Mouse (Mus musculus) CH12.LX (cell line): ENCODE data around the gene Ncbp2. TPM values are rescaled to one million over a fixed set of nuclear protein-coding genes. Genes with fewer than 3 reads are reported as not detected.

ENCODE experiments used
- DNase-seq: peaks from one replicate; pipeline ENCODE4 v3.0.0-alpha.2; 2013; ENCODE audit errors: extremely low read depth
- H3K27ac ChIP-seq: 2 replicates; pipeline ENCODE4 v1.5.1; 2012; ENCODE audit warnings: low read depth, mild to moderate bottlenecking, control low read depth, moderate library complexity; ENCODE audit not compliant: insufficient read depth
- H3K27me3 ChIP-seq: replicated peaks from 2 replicates; pipeline ENCODE3; 2012; ENCODE audit warnings: inconsistent platforms
- H3K36me3 ChIP-seq, 2 experiments: replicated peaks in 1 of 2; 2 replicates each; pipeline versions ENCODE3 to v1.6.1; 2012; ENCODE audit warnings: inconsistent platforms in 1 of 2, low read length in 1 of 2, mild to moderate bottlenecking in 1 of 2, mixed read lengths in 1 of 2, moderate library complexity in 1 of 2; ENCODE audit not compliant: control insufficient read depth in 1 of 2, insufficient read depth in 1 of 2
- H3K4me1 ChIP-seq, 2 experiments: 2 replicates each; pipeline ENCODE4 v1.6.1; 2012; ENCODE audit warnings: inconsistent platforms in 1 of 2, moderate library complexity in 1 of 2; ENCODE audit not compliant: insufficient read depth in 2 of 2, control insufficient read depth in 1 of 2
- H3K4me2 ChIP-seq: 2 replicates; pipeline ENCODE4 v1.6.1; 2012; ENCODE audit warnings: low read depth, mild to moderate bottlenecking, control low read depth; ENCODE audit not compliant: poor library complexity, insufficient read depth, severe bottlenecking
- H3K4me3 ChIP-seq, 3 experiments: fragments of 150-350 bp in 1 of 3; sonication (generic) in 1 of 3; replicated peaks in 1 of 3; 2 replicates each; pipeline versions ENCODE3 to v1.5.1; 2011 to 2012; ENCODE audit warnings: low read depth in 2 of 3, low read length in 2 of 3, mild to moderate bottlenecking in 2 of 3, moderate library complexity in 2 of 3, control low read depth in 1 of 3, improper control_type of control experiment in 1 of 3, inconsistent platforms in 1 of 3, mixed read lengths in 1 of 3; ENCODE audit not compliant: poor library complexity in 1 of 3
- H3K79me2 ChIP-seq: replicated peaks from 2 replicates; pipeline ENCODE4 v1.6.1; 2012; ENCODE audit warnings: mild to moderate bottlenecking, moderate library complexity; ENCODE audit not compliant: control insufficient read depth, poor library complexity, insufficient read depth, severe bottlenecking; ENCODE audit errors: extremely low read depth
- H3K9ac ChIP-seq: 2 replicates; pipeline ENCODE4 v1.6.1; 2012; ENCODE audit warnings: low read depth, mild to moderate bottlenecking, control low read depth, moderate library complexity; ENCODE audit not compliant: insufficient read depth
- H3K9me3 ChIP-seq: replicated peaks from 2 replicates; pipeline ENCODE3; 2012; ENCODE audit warnings: low read length, inconsistent platforms, mixed read lengths
- BHLHE40 ChIP-seq: IDR thresholded peaks from 2 replicates; pipeline ENCODE4 v1.6.1; 2011; ENCODE audit warnings: mild to moderate bottlenecking, low read depth, low read length, improper control_type of control experiment
- CHD1 ChIP-seq: IDR thresholded peaks from 2 replicates; pipeline ENCODE4 v1.6.1; 2012; ENCODE audit warnings: low read depth, low read length, improper control_type of control experiment, inconsistent platforms
- CHD2 ChIP-seq: IDR thresholded peaks from 2 replicates; pipeline ENCODE4 v1.6.1; 2011; ENCODE audit warnings: low read length, improper control_type of control experiment
- CTCF ChIP-seq, 2 experiments: IDR thresholded peaks in 1 of 2; conservative IDR thresholded peaks in 1 of 2; 2 replicates each; pipeline ENCODE4 v1.5.1; 2011 to 2012; ENCODE audit warnings: low read depth in 2 of 2, low read length in 2 of 2, improper control_type of control experiment in 1 of 2, inconsistent platforms in 1 of 2, mild to moderate bottlenecking in 1 of 2, moderate library complexity in 1 of 2
- GABPA ChIP-seq: IDR thresholded peaks from 2 replicates; pipeline ENCODE4 v1.6.1; 2012; ENCODE audit warnings: low read depth, low read length, improper control_type of control experiment, inconsistent platforms; ENCODE audit not compliant: insufficient replicate concordance
- RCOR1 ChIP-seq: conservative IDR thresholded peaks from 2 replicates; pipeline ENCODE4 v1.6.1; 2012; ENCODE audit warnings: low read depth, mild to moderate bottlenecking, inconsistent platforms, low read length, improper control_type of control experiment
- dilution Hi-C: fragments of 300-500 bp; cut with MboI; formaldehyde crosslinking; loops from 2 replicates; pipeline ENCODE4 v1.14.3; 2020; ENCODE audit warnings: low sequenced_read_pairs; ENCODE audit not compliant: extremely low pct_unique_long_range_greater_than_20kb, extremely low pct_ligation_motif_present
- in situ Hi-C: fragments of 300-500 bp; cut with MboI; formaldehyde crosslinking; loops from 3 replicates; pipeline ENCODE4 v1.14.3; 2019; ENCODE audit warnings: low sequenced_read_pairs, low pct_ligation_motif_present, low pct_unique_long_range_greater_than_20kb, mixed read lengths
- polyA plus RNA-seq: library from polyadenylated mRNA; unstranded; fragments of >175 nt; gene quantifications from 2 replicates; pipeline ENCODE4 v1.2.1, GENCODE M21; 2012; ENCODE audit warnings: low read depth; ENCODE audit not compliant: insufficient read length
- total RNA-seq, 2 experiments: library from RNA; depleted of rRNA; stranded (reverse); fragments of 300-350 nt in 1 of 2; fragments of >200 nt in 1 of 2; gene quantifications; 2 replicates each; pipeline ENCODE4 v1.2.3; 2012 to 2014

The Ncbp2 gene
- total and polyA plus RNA-seq, 3 experiments, result 39.1 to 178 (median 85.9) TPM

- peaks cover 3 to 21% of the 10 kb centered on the region in 2 experiments; a peak in 3 of 4 replicates for H3K4me1 ChIP-seq
- H3K9ac ChIP-seq, result no peak overlapping the region
- no peaks in the 10 kb centered on the region for H3K27me3 ChIP-seq
- H3K4me3 ChIP-seq, result no peak overlapping the region
- DNase-seq, result no peak
- peaks cover 69% of the 10 kb centered on the region for H3K9me3 ChIP-seq
- no peak overlapping the region for H3K4me2 ChIP-seq
- H3K36me3 ChIP-seq, result peaks cover 9 to 62% of the 10 kb centered on the region in 2 experiments
- no peaks in the 10 kb centered on the region for H3K79me2 ChIP-seq
- dilution Hi-C loops, result no loop called here
- no peak for TF ChIP-seq BHLHE40
- in situ Hi-C loops, result no loop called here
- H3K27ac ChIP-seq, result no peak overlapping the region
These were observed 13.7 kb upstream of the Ncbp2 start for GRCm38 (mm10) chr16:31934550-31935010.

- peaks cover 4 to 55% of the 10 kb centered on the region in 2 experiments for H3K36me3 ChIP-seq
- H3K27ac ChIP-seq, result no peak overlapping the region
- in situ Hi-C loops (no loop called here), dilution Hi-C loops (no loop called here)
- no peaks in the 10 kb centered on the region for H3K79me2 ChIP-seq
- no peak overlapping the region for H3K4me3 ChIP-seq
- no peak overlapping the region for H3K9ac ChIP-seq
- DNase-seq, result no peak
- H3K4me1 ChIP-seq, result peaks cover 6 to 21% of the 10 kb centered on the region in 2 experiments; a peak in 3 of 4 replicates
- H3K4me2 ChIP-seq, result no peak overlapping the region
- H3K9me3 ChIP-seq, result peaks cover 62% of the 10 kb centered on the region
- TF ChIP-seq GABPA (no peak), RCOR1 (no peak), CHD1 (no peak), BHLHE40 (no peak)
- no peaks in the 10 kb centered on the region for H3K27me3 ChIP-seq
These were observed 13.0 kb upstream of the Ncbp2 start for GRCm38 (mm10) chr16:31935091-31935979.

- Histone ChIP-seq H3K4me3 (no peak overlapping the region), H3K4me1 (peaks cover 9 to 29% of the 10 kb centered on the region in 2 experiments; a peak in 3 of 4 replicates), H3K9me3 (peaks cover 49% of the 10 kb centered on the region), H3K27me3 (no peaks in the 10 kb centered on the region), H3K9ac (no peak overlapping the region), H3K79me2 (no peaks in the 10 kb centered on the region), H3K4me2 (no peak overlapping the region), H3K36me3 (peaks cover 0 to 42% of the 10 kb centered on the region in 2 experiments), H3K27ac (no peak overlapping the region)
- in situ Hi-C loops, result no loop called here
- TF ChIP-seq CHD2, result no peak
- 0 out of 4 replicates have a peak, but pooled peaks of 1 of the 2 experiments have one; percentile 8 for TF ChIP-seq CTCF (conservative IDR thresholded peaks at IDR 0.05 in 1 of 2, IDR thresholded peaks at IDR 0.05 in 1 of 2; ENCODE audit: low read depth in 2 of 2, low read length in 2 of 2)
- DNase-seq, result no peak
- dilution Hi-C loops, result no loop called here
These were observed 11.7 kb upstream of the Ncbp2 start for GRCm38 (mm10) chr16:31936568-31936967.
